Mouse (Mus musculus) erythroblast, adult 5-6 weeks (primary cell): ENCODE data around the gene Pitpnm2. TPM values are rescaled to one million over a fixed set of nuclear protein-coding genes. Genes with fewer than 3 reads are reported as not detected.
A peak's percentile ranks its signal among the peaks of the same experiment; 100 is the strongest.

Source experiments
- ATAC-seq: replicated peaks from 2 replicates; pipeline ENCODE4 v1.8.0; 2016; ENCODE audit warnings: moderate number of reproducible peaks, mild to moderate bottlenecking, moderate TSS enrichment, inconsistent platforms; ENCODE audit not compliant: poor library complexity, low FRiP score, severe bottlenecking
- total RNA-seq, 2 experiments: library from RNA; stranded (forward) in 1 of 2; stranded (reverse) in 1 of 2; fragments of 150-400 nt in 1 of 2; fragments of 200-764, 138-1000 nt in 1 of 2; gene quantifications; 2 replicates each; pipeline versions ENCODE4 v1.2.3 to v1.2.4; 2015 to 2017; ENCODE audit warnings: low replicate concordance in 2 of 2

The Pitpnm2 gene
- total RNA-seq, 2 experiments from 2014 or later: 1.0 to 1.9 TPM

- peak; percentile 89 for ATAC-seq
Measured at GRCm38 (mm10) chr5:124111742-124112497, 137.6 kb downstream of the Pitpnm2 start, which contains the start of gene Ogfod2. Gene Ogfod2 (plus strand): TSS chr5:124112297.

DNA sequence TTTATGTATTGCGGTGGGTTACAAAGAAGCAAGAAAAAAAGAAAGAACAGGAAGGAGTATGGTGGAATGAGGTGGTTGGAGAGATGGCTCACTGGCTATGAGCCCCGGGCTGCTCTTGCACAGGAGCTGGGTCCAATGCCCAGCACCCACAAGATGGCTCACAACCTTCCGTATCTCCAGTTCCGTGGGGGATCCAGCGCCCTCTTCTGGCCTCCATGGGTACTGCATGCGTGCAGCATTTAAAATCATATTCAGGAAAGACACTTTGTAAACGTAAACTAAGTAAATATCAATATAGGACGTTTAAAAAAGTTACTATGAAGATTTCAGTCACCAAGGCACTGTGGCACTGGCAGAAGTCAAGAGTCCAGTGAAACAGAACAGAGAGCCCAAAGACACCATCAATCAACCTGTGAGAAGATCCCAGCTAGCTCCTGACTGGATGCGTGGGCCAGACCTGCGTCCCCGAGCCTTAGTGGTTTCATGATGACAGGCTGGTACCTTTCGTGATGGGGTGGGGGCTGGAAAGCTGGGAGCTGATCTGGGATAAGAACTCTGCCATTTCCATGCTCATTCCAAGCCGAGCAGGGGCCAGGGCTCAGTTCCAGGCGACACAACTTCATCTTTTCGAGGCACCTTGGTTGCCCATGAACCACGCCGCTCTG lies 138.4 kb downstream of the Pitpnm2 start:
- ATAC-seq: peak; percentile 17

DNA sequence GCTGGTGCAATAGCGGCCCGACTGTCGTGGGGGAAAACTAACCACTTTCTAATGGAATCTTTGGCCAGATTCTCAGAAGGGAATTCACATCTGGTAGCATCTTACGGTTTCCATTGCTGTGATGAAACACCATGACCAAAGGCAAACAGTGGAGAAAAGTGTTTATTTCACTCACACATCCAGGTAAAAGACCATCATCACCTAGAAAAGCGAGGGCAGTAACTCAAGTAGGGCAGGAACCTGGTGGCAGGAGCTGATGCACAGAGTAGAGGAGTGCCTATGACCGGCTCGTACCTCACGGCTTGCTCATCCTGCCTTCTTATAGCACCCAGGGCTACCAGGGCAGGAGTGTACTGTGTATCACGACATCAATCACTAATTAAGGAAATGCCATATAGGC lies 146.0 kb downstream of the Pitpnm2 start:
- ATAC-seq: no peak

DNA sequence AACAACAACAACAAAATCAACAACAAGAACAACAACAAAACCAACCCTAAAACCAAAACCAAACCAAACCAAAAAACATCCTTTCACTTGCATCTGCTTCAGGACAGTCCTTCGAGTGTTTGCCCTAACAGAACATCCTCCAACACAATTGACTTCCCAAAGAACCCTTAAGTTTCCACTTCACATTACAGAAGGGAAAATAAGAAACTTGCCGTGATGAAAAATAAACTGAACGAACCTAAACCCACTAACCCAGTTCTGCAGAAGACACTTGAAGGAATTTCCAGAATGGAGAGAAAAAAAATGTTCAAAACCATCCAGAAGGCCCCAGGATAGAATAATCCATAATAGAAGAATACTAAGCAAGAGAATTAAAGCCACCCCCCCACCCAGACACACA lies 146.5 kb downstream of the Pitpnm2 start:
- ATAC-seq: no peak

- ATAC-seq: no peak
Measured at GRCm38 (mm10) chr5:124102326-124102725, 147.2 kb downstream of the Pitpnm2 start.

DNA sequence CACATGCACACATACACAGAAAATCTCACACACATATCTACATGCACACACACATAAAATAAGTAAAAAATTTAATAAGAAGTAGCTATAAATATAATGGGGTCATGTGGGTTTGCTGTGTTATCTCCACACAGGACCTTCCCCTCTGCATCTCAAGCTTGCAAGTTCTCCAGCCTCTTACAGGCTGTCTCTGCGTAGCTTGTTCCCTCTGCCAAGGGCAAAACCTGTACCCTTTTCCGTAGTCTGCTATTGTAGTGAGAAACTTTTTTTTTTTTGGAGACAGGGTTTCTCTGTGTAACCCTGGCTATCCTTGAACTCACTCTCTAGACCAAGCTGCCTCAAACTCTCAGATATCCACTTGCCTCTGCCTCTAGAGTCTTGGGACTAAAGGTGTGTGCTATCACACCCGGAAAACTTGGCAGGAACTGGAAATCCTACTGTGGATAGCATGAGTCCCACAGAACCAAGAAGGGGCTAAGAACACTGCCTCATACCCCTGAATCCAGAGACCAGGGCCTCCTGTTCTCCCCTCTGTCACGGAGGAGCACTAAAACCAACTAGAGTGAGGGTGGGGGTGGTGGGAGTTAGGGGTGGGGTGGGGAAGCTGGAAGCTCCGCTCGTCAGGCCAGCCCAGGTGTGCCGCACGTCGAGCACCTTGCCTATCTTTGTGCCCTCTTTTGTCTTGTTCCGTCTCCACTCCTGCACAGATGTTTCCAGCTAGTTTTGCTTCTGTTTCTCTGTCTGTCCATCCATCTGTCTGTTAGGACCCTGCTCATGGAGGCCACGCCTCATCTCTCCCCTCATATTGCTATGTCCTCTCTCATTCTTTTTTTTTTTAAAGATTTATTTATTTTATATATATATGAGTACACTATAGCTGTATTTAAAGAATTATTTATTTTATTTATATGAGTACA lies 149.2 kb downstream of the Pitpnm2 start:
- no peak for ATAC-seq

- no peak for ATAC-seq
Measured at GRCm38 (mm10) chr5:124098923-124099322, 150.6 kb downstream of the Pitpnm2 start.

- peak; percentile 62 for ATAC-seq
Measured at GRCm38 (mm10) chr5:124095596-124096232, 153.8 kb downstream of the Pitpnm2 start, which contains the start of gene Abcb9. Gene Abcb9 (minus strand): TSS chr5:124095798.

DNA sequence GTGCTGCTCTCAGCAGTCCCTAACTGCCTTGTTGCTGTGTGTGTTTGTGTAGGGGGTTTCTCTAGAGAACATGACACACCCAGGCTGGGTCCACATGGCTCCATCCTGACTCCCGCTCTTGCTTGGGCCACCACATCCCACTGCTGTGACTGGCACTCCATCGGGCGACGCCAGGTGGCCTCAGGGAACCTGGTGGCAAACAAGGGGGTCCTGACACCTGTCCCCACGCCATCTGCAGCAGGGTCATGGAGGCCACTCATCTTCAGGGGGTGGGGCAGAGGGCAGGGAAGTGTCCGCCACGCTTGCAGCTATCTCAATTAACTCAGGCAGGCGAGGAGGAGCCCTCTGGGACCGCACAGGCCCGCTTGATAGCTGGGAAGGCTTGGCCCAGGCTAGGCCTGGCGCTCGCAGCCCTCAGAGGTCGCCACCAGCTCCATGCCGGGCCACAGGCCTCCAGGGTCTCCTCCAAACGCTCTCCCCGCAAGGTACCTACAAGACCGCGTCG lies 154.4 kb downstream of the Pitpnm2 start:
- ATAC-seq: peak; percentile 59

DNA sequence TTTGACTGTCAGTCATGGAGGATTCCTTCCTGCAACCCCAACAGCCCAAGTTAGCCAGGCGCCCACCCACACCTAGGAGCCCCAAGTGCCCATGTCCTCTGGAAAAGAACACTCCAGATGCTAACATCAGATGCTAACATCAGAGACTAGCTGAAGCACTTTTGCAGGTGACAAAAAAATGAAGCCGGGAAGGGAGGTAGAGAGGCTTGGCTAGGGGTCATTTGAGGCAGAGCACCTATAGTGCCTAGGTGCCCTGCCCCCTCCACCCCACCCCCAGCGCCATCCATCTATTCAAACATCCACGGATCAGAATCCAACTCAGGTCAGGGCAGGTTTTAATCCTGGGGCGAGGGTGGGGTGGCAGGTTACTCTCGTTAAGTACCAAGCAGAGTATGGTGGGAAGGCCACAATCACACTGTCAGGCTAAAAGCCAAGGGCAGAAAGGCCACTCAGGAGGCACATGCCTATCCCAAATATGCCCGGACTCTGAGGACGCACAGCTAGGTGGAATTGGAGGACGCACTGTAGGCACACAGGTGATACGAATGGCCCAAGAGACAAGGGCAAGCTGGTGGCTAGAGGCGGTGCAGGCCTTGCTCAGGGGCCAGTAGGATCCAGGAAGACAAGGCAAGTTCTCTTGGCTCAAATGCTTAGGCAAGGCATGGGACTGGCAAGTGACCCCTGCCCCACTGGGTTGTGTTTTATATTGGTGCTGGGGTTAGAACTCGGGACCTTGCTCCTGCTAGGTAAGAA lies 155.5 kb downstream of the Pitpnm2 start:
- ATAC-seq: no peak

- no peak for ATAC-seq
Measured at GRCm38 (mm10) chr5:124093120-124093794, 156.3 kb downstream of the Pitpnm2 start.

GRCm38 (mm10) chr5:124091951-124092406 lies 157.6 kb downstream of the Pitpnm2 start:
- ATAC-seq: peak; percentile 68

- no peak for ATAC-seq
Measured at GRCm38 (mm10) chr5:124089868-124090267, 159.7 kb downstream of the Pitpnm2 start.

DNA sequence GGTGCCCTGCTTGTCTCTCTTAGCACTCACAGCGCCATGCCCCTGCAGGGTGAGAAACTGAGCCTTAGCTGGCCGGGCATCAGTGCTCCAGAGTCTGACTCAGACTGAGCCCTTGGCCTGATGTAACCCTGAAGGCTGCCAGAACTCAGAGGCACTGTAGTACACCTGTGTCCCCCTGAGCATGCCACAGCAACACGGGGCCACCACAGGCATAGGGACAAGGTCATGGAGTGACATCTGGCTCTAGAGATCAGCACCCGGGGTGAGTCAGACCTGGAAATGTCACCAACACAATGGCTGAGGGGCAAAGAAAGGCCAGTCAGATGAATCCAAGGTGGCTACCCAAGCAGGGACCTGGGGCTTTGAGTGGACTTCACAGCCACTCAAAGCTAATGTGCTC lies 162.7 kb downstream of the Pitpnm2 start:
- ATAC-seq: no peak

GRCm38 (mm10) chr5:124085513-124085912 lies 164.0 kb downstream of the Pitpnm2 start:
- no peak for ATAC-seq

- peak; percentile 71 for ATAC-seq
Measured at GRCm38 (mm10) chr5:124084588-124085173, 164.9 kb downstream of the Pitpnm2 start.

DNA sequence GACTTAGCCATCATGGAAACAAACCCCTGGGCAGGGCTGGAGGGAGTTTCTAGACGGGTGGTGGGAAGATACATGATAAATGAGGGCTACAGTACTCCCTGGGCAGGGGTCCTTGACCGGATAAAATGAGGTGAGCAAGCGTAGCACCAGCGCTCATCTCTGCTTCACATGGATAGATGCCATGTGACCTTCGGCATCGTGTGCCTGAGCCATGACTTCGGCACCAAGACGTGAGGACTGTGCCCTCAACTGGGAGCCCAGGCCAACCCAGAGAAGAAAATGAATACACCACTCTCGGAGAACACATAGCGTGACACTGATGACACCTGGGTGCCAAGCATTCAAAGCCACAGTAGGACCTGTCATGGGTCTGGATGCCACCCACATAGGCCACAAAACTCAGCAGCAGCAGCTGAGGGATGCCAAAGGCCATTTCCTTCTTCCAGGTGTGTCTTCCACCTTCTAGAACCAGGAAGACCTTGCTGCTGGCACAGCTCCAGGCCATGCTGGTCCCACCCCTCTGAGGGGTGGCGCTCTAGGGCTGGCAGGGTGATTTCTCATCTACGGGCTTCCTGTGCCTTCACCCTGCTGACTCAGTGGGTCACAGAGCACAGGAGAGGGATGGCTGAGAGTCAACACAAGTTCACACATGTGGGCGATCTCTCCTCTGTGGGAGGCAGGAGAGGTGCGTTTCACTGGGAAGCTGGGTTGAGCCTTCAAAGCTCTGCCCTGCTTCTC lies 165.5 kb downstream of the Pitpnm2 start:
- ATAC-seq: no peak
